Mouse (Mus musculus) gastrocnemius, postnatal 36 days (tissue): Measurements from ENCODE around the gene Ccdc188. TPM values are rescaled to one million over a fixed set of nuclear protein-coding genes. Genes with fewer than 3 reads are reported as not detected.

Source experiments
- total RNA-seq, 2 experiments: library from RNA; stranded (reverse); gene quantifications; 2 replicates each; pipeline ENCODE4 v1.2.3; 2021

Gene Ccdc188
- total RNA-seq, 2 experiments from 2014 or later: not detected

Other genes starting within 250 kb of the Ccdc188 start
- gene Vpreb2, start 237.5 kb upstream of the Ccdc188 start, total RNA-seq: not detected
- 10 to 100 TPM; 29.3 to 36.3 TPM for gene Dgcr6, start 165.0 kb upstream of the Ccdc188 start, total RNA-seq
- gene Prodh, start 127.7 kb upstream of the Ccdc188 start, total RNA-seq: 10 to 100 TPM in 1 of 2 experiments, 1 to 10 TPM in 1; 8.5 to 13.3 TPM
- gene Rtn4r, start 90.2 kb upstream of the Ccdc188 start, total RNA-seq: under 1 TPM in 1 of 2 experiments, not detected in 1; 0.17 TPM
- gene Zdhhc8, start 17.3 kb downstream of the Ccdc188 start, total RNA-seq: 10 to 100 TPM; 23.1 to 23.4 TPM
- 10 to 100 TPM in 1 of 2 experiments, 1 to 10 TPM in 1; 8.8 to 10.4 TPM for gene Trmt2a, start 30.8 kb downstream of the Ccdc188 start, total RNA-seq
- 10 to 100 TPM; 18.3 to 20.6 TPM for gene Ranbp1, start 30.9 kb downstream of the Ccdc188 start, total RNA-seq
- gene Gm49776, start 40.4 kb downstream of the Ccdc188 start, total RNA-seq: not detected
- gene Dgcr8, start 71.4 kb downstream of the Ccdc188 start, total RNA-seq: 10 to 100 TPM; 13.8 to 14.6 TPM
- 10 to 100 TPM; 40.3 to 51.5 TPM for gene Tango2, start 130.2 kb downstream of the Ccdc188 start, total RNA-seq
- gene Arvcf, start 130.3 kb downstream of the Ccdc188 start, total RNA-seq: 10 to 100 TPM; 10.2 to 14.3 TPM
- 10 to 100 TPM; 16.4 to 17.6 TPM for gene Txnrd2, start 208.5 kb downstream of the Ccdc188 start, total RNA-seq
- 10 to 100 TPM; 35.4 to 38.4 TPM for gene Comt, start 209.0 kb downstream of the Ccdc188 start, total RNA-seq